Comparison of ENCODE assay signal across 25 mouse cellular contexts in the genomic region with DNA sequence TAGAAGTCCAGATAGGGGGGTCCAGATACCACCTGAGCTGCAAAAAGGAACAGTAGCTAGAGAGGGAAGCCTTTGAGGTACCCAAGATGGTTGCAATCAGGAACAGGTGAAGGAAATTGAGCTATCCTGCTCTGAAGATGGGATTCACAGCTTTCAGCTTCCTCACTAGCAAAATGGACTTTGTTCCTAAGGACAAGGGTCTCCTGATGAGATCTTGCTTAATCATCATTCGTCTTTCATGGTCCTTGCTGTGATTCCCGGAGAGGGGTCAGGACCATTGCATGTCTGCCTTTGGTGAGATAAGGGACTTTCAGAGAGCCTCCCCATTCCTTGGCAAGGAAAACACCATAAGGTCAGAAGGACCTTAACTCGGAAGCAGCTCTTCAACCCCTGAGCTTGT.
"Had no signal": no experiment of that assay in that cellular context is flagged by ENCODE, and none has a peak within 500 bp of the region (broad histone marks: within the 10 kb centered on the region; RNA-seq: fewer than 3 reads in every experiment).

No protein-coding gene starts in this region.

- H3K36me3 ChIP-seq: heart, embryonic 13.5 days; heart, embryonic 15.5 days; hindbrain, embryonic 10.5 days; hindbrain, embryonic 12.5 days; intestine, embryonic 15.5 days; limb, embryonic 13.5 days; limb, embryonic 15.5 days; liver, embryonic 12.5 days had no signal

- ATAC-seq: hindbrain, embryonic 16.5 days; inflammation-experienced regulatory T-cells, adult 6 months; intestine, embryonic 15.5 days; intestine, postnatal 0 days; liver, embryonic 12.5 days had no signal

- DNase-seq: gastrocnemius, adult 2 months; gastrocnemius, postnatal 10 days; gastrocnemius, postnatal 25 days; heart, postnatal 14 days; heart, postnatal 4 days; kidney, adult 18-20 months; kidney, postnatal 14 days; kidney, postnatal 36 days had no signal

- H3K9ac ChIP-seq: heart, embryonic 13.5 days; heart, embryonic 15.5 days; hindbrain, embryonic 12.5 days; hindbrain, embryonic 14.5 days; intestine, embryonic 15.5 days; limb, embryonic 13.5 days; limb, embryonic 15.5 days; liver, embryonic 12.5 days; liver, embryonic 14.5 days had no signal

- H3K4me3 ChIP-seq: gastrocnemius, adult 2 months; heart, embryonic 13.5 days; heart, embryonic 15.5 days; hindbrain, embryonic 10.5 days; hindbrain, embryonic 12.5 days; intestine, embryonic 15.5 days; layer of hippocampus, adult 2 months; left cerebral cortex, adult 2 months; limb, embryonic 13.5 days; limb, embryonic 15.5 days; liver, embryonic 12.5 days had no signal

- H3K4me1 ChIP-seq: liver, embryonic 12.5 days had no signal

- H3K9me3 ChIP-seq: heart, embryonic 13.5 days; heart, embryonic 15.5 days; hindbrain, embryonic 10.5 days; hindbrain, embryonic 12.5 days; intestine, embryonic 15.5 days; limb, embryonic 13.5 days; limb, embryonic 15.5 days; liver, embryonic 12.5 days had no signal

- H3K4me2 ChIP-seq: heart, embryonic 11.5 days; heart, embryonic 13.5 days; heart, embryonic 15.5 days; hindbrain, embryonic 12.5 days; hindbrain, embryonic 14.5 days; intestine, embryonic 15.5 days; limb, embryonic 13.5 days; limb, embryonic 15.5 days; liver, embryonic 12.5 days had no signal

- H3K27me3 ChIP-seq: heart, embryonic 13.5 days; heart, embryonic 15.5 days; hindbrain, embryonic 12.5 days; intestine, embryonic 15.5 days; limb, embryonic 15.5 days; liver, embryonic 12.5 days had no signal

- H3K27ac ChIP-seq: gastrocnemius, adult 2 months; heart, embryonic 13.5 days; heart, embryonic 15.5 days; hindbrain, embryonic 10.5 days; hindbrain, embryonic 12.5 days; hindbrain, embryonic 14.5 days; intestine, embryonic 15.5 days; kidney, postnatal 0 days; layer of hippocampus, adult 2 months; left cerebral cortex, adult 2 months; limb, embryonic 15.5 days; liver, embryonic 12.5 days; liver, embryonic 14.5 days had no signal
